Mouse (Mus musculus) heart, postnatal 36 days (tissue): Measurements from ENCODE around the gene Cask. TPM values are rescaled to one million over a fixed set of nuclear protein-coding genes. Genes with fewer than 3 reads are reported as not detected.
A peak's percentile ranks its signal among the peaks of the same experiment; 100 is the strongest.

Experiments
- DNase-seq, 2 experiments: peaks; one replicate each; pipeline ENCODE4 v3.0.0; 2021 to 2022
- intact Hi-C: fragments of 180-260 bp; cut with DNase I; formaldehyde crosslinking; loops from one replicate; pipeline ENCODE4 v1.15.1; 2025
- total RNA-seq, 2 experiments: library from RNA; stranded (reverse); gene quantifications; 2 replicates each; pipeline ENCODE4 v1.2.3; 2021

Cask gene
- total RNA-seq, 2 experiments from 2014 or later: 13.6 to 19.2 TPM

- intact Hi-C loops: loop anchor here (10.0 kb wide), 1 partner anchor 977 kb away; the partner anchor contains the start of gene 1810030O07Rik
These were observed 198.9 kb downstream of the Cask start for GRCm38 (mm10) chrX:13652291-13652690.

GRCm38 (mm10) chrX:13651889-13652288, 199.3 kb downstream of the Cask start:
- intact Hi-C loops: loop anchor here (10.0 kb wide), 1 partner anchor 977 kb away; the partner anchor contains the start of gene 1810030O07Rik

More at GRCm38 (mm10) chrX:13652291-13652690, 198.9 kb downstream of the Cask start:
- no peak for DNase-seq

GRCm38 (mm10) chrX:13638894-13639293, 212.3 kb downstream of the Cask start:
- DNase-seq: no peak
- intact Hi-C loops: no loop called here

More at GRCm38 (mm10) chrX:13651889-13652288, 199.3 kb downstream of the Cask start:
- no peak for DNase-seq

- intact Hi-C loops: no loop called here
- no peak for DNase-seq
These were observed 214.8 kb downstream of the Cask start for GRCm38 (mm10) chrX:13636398-13636797.

DNA sequence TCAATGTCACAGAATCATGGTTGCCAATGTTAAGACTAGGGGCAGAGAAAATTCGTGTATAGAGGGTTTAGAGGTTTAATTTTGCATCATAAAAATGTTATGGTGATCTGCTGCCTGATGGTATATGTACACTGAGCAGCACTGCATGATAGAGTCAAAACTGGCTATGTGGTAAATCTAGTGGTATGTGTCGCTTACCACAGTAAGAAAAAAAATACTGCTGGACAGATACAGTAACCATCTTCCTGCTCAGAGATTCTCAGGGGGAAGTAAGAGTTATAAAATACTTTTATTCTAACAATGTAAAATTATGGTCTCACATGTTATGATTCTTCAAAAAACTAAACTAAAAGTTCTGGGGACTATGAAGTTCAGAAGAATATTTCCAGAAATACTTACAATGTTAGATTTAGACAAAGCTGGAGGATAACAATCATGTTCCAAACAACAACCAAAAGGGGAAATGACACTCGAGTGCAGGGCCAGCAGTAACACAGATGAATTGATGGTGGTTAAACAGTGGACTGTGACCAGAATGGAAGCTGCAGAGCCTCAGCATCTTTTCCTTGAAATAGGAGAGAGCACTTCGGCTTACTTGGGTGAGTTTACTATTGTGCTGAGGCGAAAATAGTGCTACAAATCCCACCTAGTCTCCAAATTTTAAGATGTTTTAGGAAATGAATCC, 219.4 kb downstream of the Cask start, which contains the start of gene Gpr34:
Gene Gpr34, plus strand, starts transcription at position 491 of the 685 bp plus-strand sequence.
- intact Hi-C loops: no loop called here
- no peak for DNase-seq

- no peak for DNase-seq
- intact Hi-C loops: loop anchor here (5.0 kb wide), 2 partner anchors 35 to 270 kb away; no protein-coding TSS in a partner anchor
These were observed 228.5 kb downstream of the Cask start for GRCm38 (mm10) chrX:13622654-13623053.

- peak in 1 of 2 experiments; percentile 12 for DNase-seq
- intact Hi-C loops: loop anchor here (2.0 to 5.0 kb wide), 3 partner anchors 36 to 269 kb away; no protein-coding TSS in a partner anchor
These were observed 229.7 kb downstream of the Cask start for GRCm38 (mm10) chrX:13621473-13621872.

- DNase-seq: no peak
- intact Hi-C loops: loop anchor here (5.0 kb wide), 1 partner anchor 156 kb away; no protein-coding TSS in a partner anchor
These were observed 232.7 kb downstream of the Cask start for GRCm38 (mm10) chrX:13618476-13618875.

GRCm38 (mm10) chrX:13617294-13617693, 233.9 kb downstream of the Cask start:
- intact Hi-C loops: loop anchor here (5.0 kb wide), 1 partner anchor 155 kb away; no protein-coding TSS in a partner anchor
- DNase-seq: no peak

DNA sequence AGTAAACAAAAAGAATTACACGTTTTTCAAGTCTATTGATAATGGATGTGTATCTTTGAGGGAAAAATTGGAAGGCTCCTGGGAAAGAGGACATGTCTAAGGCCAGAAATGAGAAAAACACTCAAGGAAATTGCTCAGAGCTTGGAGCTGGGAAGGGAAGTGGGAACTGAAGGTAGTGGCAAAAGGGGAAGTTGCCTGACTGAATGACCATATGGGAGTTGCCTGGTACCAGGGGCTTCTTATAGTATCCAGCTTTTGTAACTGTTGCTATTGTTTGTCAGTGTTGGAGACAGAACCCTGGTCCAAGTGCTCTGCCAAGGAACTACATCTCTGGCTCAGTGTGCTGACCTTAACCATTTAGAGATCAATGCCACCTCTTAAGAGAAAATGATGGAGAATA, 234.4 kb downstream of the Cask start:
- DNase-seq: no peak
- intact Hi-C loops: loop anchor here (5.0 kb wide), 1 partner anchor 154 kb away; no protein-coding TSS in a partner anchor

- DNase-seq: no peak
- intact Hi-C loops: no loop called here
These were observed 239.1 kb downstream of the Cask start for GRCm38 (mm10) chrX:13612115-13612514.

DNA sequence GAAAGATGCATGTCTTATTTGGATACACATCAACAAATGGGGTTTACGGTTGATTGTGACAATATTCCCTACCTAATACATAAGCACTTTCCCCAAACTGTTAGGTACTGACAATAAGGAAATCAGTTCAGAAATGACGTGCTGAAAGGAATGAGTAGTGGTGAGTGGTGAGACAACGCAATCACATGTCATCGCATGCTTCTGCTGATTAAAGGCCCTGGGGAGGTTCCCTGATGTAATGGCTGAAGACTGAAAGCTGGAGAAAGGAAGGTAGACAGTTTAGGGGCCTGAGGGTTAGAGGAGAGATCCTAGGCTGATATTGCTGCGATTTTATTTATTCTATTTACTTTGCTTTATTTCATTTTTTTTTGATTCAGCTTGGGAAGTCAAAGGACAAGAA, 240.1 kb downstream of the Cask start:
- intact Hi-C loops: loop anchor here (1.0 kb wide), 1 partner anchor 10 kb away; no protein-coding TSS in a partner anchor

GRCm38 (mm10) chrX:13607752-13608151, 243.4 kb downstream of the Cask start:
- intact Hi-C loops: no loop called here
- no peak for DNase-seq

More for the DNA sequence above, 240.1 kb downstream of the Cask start:
- DNase-seq: no peak

- no peak for DNase-seq
- intact Hi-C loops: no loop called here
These were observed 244.4 kb downstream of the Cask start for GRCm38 (mm10) chrX:13606741-13607140.

- DNase-seq: no peak
- intact Hi-C loops: no loop called here
These were observed 251.2 kb downstream of the Cask start for GRCm38 (mm10) chrX:13599966-13600365.

DNA sequence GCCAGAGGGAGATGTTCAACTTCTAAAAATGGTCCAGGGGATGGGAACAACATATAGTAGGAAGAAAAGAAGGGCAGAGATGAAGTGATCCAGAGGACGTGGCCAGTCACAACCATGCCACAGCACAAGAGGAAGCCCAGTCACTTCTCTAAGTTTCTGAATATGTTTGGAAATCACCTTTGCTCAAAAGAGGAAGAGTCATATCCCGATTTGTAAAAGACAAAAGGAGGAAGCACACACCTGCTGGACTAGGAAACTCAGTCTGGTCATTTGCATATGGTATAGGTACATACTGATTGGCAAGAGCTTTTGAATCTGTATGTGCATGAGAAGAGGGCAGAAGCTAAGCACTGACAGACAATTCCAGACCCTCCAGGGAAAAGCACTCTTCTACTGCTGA, 251.8 kb downstream of the Cask start:
- intact Hi-C loops: no loop called here
- DNase-seq: no peak

- intact Hi-C loops: no loop called here
These were observed 273.5 kb downstream of the Cask start for GRCm38 (mm10) chrX:13577647-13578046.

GRCm38 (mm10) chrX:13576606-13577005, 274.6 kb downstream of the Cask start:
- intact Hi-C loops: no loop called here
- peak; percentile 21 to 39 for DNase-seq

More at GRCm38 (mm10) chrX:13577647-13578046, 273.5 kb downstream of the Cask start:
- DNase-seq: no peak

GRCm38 (mm10) chrX:13574872-13575271, 276.3 kb downstream of the Cask start:
- no peak for DNase-seq
- intact Hi-C loops: no loop called here

DNA sequence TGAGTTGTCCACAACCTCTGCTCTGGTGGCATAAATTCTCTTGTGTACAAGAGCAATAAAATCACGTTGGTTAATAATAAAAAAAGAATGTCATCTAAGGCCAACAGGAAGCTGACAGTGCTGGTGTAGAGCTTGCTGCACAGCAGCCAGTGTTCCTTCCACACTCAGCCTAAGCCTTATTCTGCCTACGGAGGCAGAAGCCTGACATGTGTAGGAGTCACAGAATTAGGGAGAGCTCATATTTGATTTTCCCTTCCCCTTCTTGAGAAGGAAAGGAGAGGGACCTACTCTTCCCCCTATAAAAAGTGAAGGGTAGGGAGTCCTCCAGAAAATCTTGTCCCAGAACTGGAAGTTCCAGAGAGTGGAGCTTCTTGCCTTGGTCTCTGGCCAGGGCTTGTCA, 276.9 kb downstream of the Cask start:
- intact Hi-C loops: no loop called here
- no peak for DNase-seq

DNA sequence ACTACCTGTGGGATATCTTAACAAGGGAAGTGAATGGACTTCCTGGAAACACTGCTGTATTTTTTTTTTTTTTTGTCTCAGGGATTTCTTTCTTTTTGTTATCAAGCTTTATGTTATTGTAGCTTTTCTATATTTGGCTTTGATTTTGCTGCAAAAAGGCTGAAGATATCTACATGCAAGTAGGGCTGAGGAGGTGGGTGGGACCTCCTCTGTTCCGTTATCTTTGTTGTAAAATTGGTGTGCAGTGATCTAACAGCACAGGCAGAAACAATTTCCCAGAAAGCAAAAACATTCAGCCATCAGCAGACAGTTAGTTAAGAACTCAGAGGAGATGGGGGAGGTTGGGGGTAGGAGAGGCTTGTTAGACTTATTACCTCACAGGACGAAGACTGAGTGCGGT, 296.7 kb downstream of the Cask start:
- no peak for DNase-seq
- intact Hi-C loops: no loop called here

GRCm38 (mm10) chrX:13552288-13552687, 298.9 kb downstream of the Cask start:
- intact Hi-C loops: no loop called here

More at GRCm38 (mm10) chrX:13552288-13552687, 298.9 kb downstream of the Cask start:
- no peak for DNase-seq
